18 mouse cellular contexts compared by ENCODE assay signal in the genomic region with DNA sequence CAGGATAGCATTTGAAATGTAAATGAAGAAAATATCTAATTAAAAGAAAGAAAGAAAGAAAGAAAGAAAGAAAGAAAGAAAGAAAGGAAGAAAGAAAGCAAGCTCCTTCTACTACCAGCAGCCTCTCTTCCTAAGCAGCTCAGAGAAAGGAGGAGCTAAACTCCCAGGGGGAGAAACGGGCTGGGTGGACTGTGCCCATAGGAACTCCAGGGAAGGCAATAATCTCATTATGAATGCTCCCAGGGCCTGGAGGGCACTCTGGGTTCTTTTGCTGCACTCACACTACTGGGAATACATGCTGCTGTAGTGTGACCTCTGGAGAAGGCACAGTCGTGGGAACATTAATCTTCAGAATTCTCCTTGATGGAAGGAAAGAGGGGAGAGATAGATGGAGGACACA.
"Had no signal": no experiment of that assay in that cellular context is flagged by ENCODE, and none has a peak within 500 bp of the region (broad histone marks: within the 10 kb centered on the region; RNA-seq: fewer than 3 reads in every experiment).

No protein-coding gene starts in this region.

- DNase-seq: kidney, adult 18-20 months; kidney, adult 9 months; layer of hippocampus, adult 9-11 months; lung, adult 18-20 months; lung, postnatal 10 days; lung, postnatal 36 days; right cerebral cortex, postnatal 25 days; spleen, adult 18-20 months; thymus, postnatal 25 days had no signal

- H3K9me3 ChIP-seq: limb, embryonic 15.5 days; lung, embryonic 15.5 days; midbrain, embryonic 10.5 days; midbrain, embryonic 13.5 days; stomach, embryonic 15.5 days had no signal

- H3K27me3 ChIP-seq: limb, embryonic 15.5 days; lung, embryonic 15.5 days; midbrain, embryonic 13.5 days; stomach, embryonic 15.5 days had no signal

- H3K4me3 ChIP-seq: layer of hippocampus, adult 2 months; limb, embryonic 15.5 days; lung, embryonic 15.5 days; midbrain, embryonic 10.5 days; midbrain, embryonic 13.5 days; stomach, embryonic 15.5 days had no signal

- H3K9ac ChIP-seq: limb, embryonic 15.5 days; liver, embryonic 14.5 days; lung, embryonic 15.5 days; midbrain, embryonic 13.5 days; stomach, embryonic 15.5 days had no signal

- H3K36me3 ChIP-seq: limb, embryonic 15.5 days; lung, embryonic 15.5 days; midbrain, embryonic 10.5 days; midbrain, embryonic 13.5 days; stomach, embryonic 15.5 days had no signal

- H3K4me2 ChIP-seq: limb, embryonic 15.5 days; liver, embryonic 11.5 days; lung, embryonic 15.5 days; midbrain, embryonic 13.5 days; stomach, embryonic 15.5 days had no signal

- ATAC-seq: midbrain, embryonic 13.5 days; midbrain, embryonic 16.5 days had no signal

- H3K27ac ChIP-seq: limb, embryonic 15.5 days; liver, embryonic 14.5 days; lung, embryonic 15.5 days; midbrain, embryonic 10.5 days; midbrain, embryonic 13.5 days; stomach, embryonic 15.5 days had no signal
